Mouse (Mus musculus) hindbrain, embryonic 14.5 days (tissue): Measurements from ENCODE around the gene Nudt10. TPM values are rescaled to one million over a fixed set of nuclear protein-coding genes. Genes with fewer than 3 reads are reported as not detected.
A peak's percentile ranks its signal among the peaks of the same experiment; 100 is the strongest.
"Not testable (repeated sequence)": the region's sequence is repeated elsewhere in the genome, so short reads cannot be mapped to it uniquely, and the experiment has no call there.

Experiments
- ATAC-seq: fragments of 200-750 bp; cut with Nextera tagmentation; 2 replicates; pipeline ENCODE4 v1.8.0; 2017; ENCODE audit warnings: moderate number of reproducible peaks, mild to moderate bottlenecking, moderate TSS enrichment, moderate library complexity; ENCODE audit not compliant: low FRiP score
- DNase-seq: peaks from one replicate; pipeline ENCODE4 v3.0.0-alpha.2; 2015; ENCODE audit warnings: low spot score
- H3K27ac ChIP-seq: fragments of 300-500 bp; sonication (generic); 2 replicates; pipeline ENCODE4 v1.5.1; 2014; ENCODE audit warnings: mild to moderate bottlenecking, moderate library complexity
- H3K27me3 ChIP-seq: fragments of 300-500 bp; sonication (generic); 2 replicates; pipeline ENCODE4 v1.6.1; 2014; ENCODE audit warnings: mild to moderate bottlenecking, low read length, mixed read lengths; ENCODE audit not compliant: control insufficient read depth, insufficient read depth
- H3K36me3 ChIP-seq: fragments of 300-500 bp; sonication (generic); replicated peaks from 2 replicates; pipeline ENCODE4 v1.6.1; 2014; ENCODE audit not compliant: control insufficient read depth, insufficient read depth
- H3K4me1 ChIP-seq: fragments of 300-500 bp; sonication (generic); replicated peaks from 2 replicates; pipeline ENCODE4 v1.6.1; 2014; ENCODE audit warnings: antibody characterized with exemption, low read length, mixed read lengths; ENCODE audit not compliant: control insufficient read depth, insufficient read depth
- H3K4me2 ChIP-seq: fragments of 300-500 bp; sonication (generic); replicated peaks from 2 replicates; pipeline ENCODE4 v1.6.1; 2014; ENCODE audit warnings: mild to moderate bottlenecking, moderate library complexity
- H3K4me3 ChIP-seq: fragments of 300-500 bp; sonication (generic); replicated peaks from 2 replicates; pipeline ENCODE4 v1.5.1; 2014; ENCODE audit warnings: mild to moderate bottlenecking, low read length
- H3K9ac ChIP-seq: fragments of 300-500 bp; sonication (generic); 2 replicates; pipeline ENCODE4 v1.6.1; 2014
- H3K9me3 ChIP-seq: fragments of 300-500 bp; sonication (generic); 2 replicates; pipeline ENCODE4 v1.6.1; 2016; ENCODE audit warnings: low read length; ENCODE audit not compliant: control insufficient read depth
- WGBS: fragments of 180-500 bp; shearing (Covaris S2); extraction: QIAGEN DNeasy Blood & Tissue Kit; methylation state at CpG from one replicate; pipeline ENCODE4 v1.1.7; 2014; 5-methylcytosine and 5-hydroxymethylcytosine counted together
- polyA plus RNA-seq: library from polyadenylated mRNA; unstranded; fragments of >200 nt; fragmentation: Nextera tagmentation; extraction: Ambion mirVana; gene quantifications from 2 replicates; pipeline ENCODE4 v1.2.1, GENCODE M21; 2014

Gene Nudt10
- 56.7 and 63.9 TPM in 2 replicates for polyA plus RNA-seq

GRCm38 (mm10) chrX:6172823-6173640, at the start of gene Nudt10:
Gene Nudt10 (minus strand): TSS chrX:6173015.
- not testable (repeated sequence) for DNase-seq, H3K9me3 ChIP-seq, H3K36me3 ChIP-seq, H3K27me3 ChIP-seq, H3K4me1 ChIP-seq
- Histone ChIP-seq H3K9ac (peak within 1 kb of the TSS; percentile 54), H3K4me2 (peak within 1 kb of the TSS; percentile 55), H3K27ac (peak within 1 kb of the TSS; percentile 75), H3K4me3 (peak within 1 kb of the TSS; percentile 39)
- WGBS: no CpG with 5 or more reads among the region's 116 CpGs
- ATAC-seq: peak; percentile 91

- not testable (repeated sequence) for H3K27me3 ChIP-seq, H3K4me1 ChIP-seq, DNase-seq, H3K36me3 ChIP-seq, H3K9me3 ChIP-seq
- Histone ChIP-seq H3K27ac (peak overlapping the region; percentile 75), H3K4me3 (peak overlapping the region; percentile 39), H3K9ac (peak overlapping the region; percentile 54), H3K4me2 (peak overlapping the region; percentile 55)
- peak; percentile 65 for ATAC-seq
- 10% methylated on average over 8 of the region's 64 CpGs for WGBS
Measured at GRCm38 (mm10) chrX:6172136-6172822, 536 bp downstream of the Nudt10 start.

- DNase-seq: no peak
- H3K9me3 ChIP-seq: no peaks in the 10 kb centered on the region
- H3K27ac ChIP-seq: peak overlapping the region; percentile 75; the same call in 1 of the 2 replicates
- WGBS: 14% methylated on average over 10 of the region's 12 CpGs
- 0 out of 2 replicates have a peak, but pooled peaks cover 7% of the 10 kb centered on the region for H3K4me1 ChIP-seq
- H3K36me3 ChIP-seq: no peaks in the 10 kb centered on the region
- ATAC-seq: no peak
- H3K9ac ChIP-seq: peak overlapping the region; percentile 54
- peak overlapping the region; percentile 55 for H3K4me2 ChIP-seq
- H3K4me3 ChIP-seq: peak overlapping the region; percentile 39
- no peaks in the 10 kb centered on the region for H3K27me3 ChIP-seq
Measured at GRCm38 (mm10) chrX:6171718-6172117, 1.1 kb downstream of the Nudt10 start.

Other genes starting within 250 kb of the Nudt10 start
- gene Nudt11, start 125.6 kb downstream of the Nudt10 start, polyA plus RNA-seq: 26.3 and 32.2 TPM in 2 replicates
- gene AU022751, start 89.6 kb downstream of the Nudt10 start, polyA plus RNA-seq: not detected in 2 replicates
- 0.09 and 0.29 TPM in 2 replicates for gene Bmp15, start 147.7 kb upstream of the Nudt10 start, polyA plus RNA-seq
- 2.1 and 2.5 TPM in 2 replicates for gene Shroom4, start 226.8 kb upstream of the Nudt10 start, polyA plus RNA-seq